21 mouse cellular contexts compared by ENCODE assay signal in genomic region chr2:30998443-30999260, GRCm38 (mm10). TPM values are rescaled to one million over a fixed set of nuclear protein-coding genes. Genes with fewer than 3 reads are reported as not detected.
DNase-seq lines count a peak whose midpoint lies in the region; ATAC-seq and TF ChIP-seq lines count a peak whose summit lies in the region.
"Had no signal": no experiment of that assay in that cellular context is flagged by ENCODE, and none has a peak within 500 bp of the region (broad histone marks: within the 10 kb centered on the region; RNA-seq: fewer than 3 reads in every experiment).

No protein-coding gene starts in this region.

- no peak for TF ChIP-seq EP300 in heart, postnatal 0 days (IDR thresholded peaks at IDR 0.05; ENCODE audit: low read depth)

- H3K4me1 ChIP-seq in embryonic facial prominence, embryonic 11.5 days (ENCODE audit: control insufficient read depth, insufficient read depth, low read length), result no peaks in the 10 kb centered on the region
- no peaks in the 10 kb centered on the region for H3K4me1 ChIP-seq in embryonic facial prominence, embryonic 10.5 days
- H3K4me1 ChIP-seq in heart, postnatal 0 days (ENCODE audit: control insufficient read depth, insufficient read depth), result peaks cover 3% of the 10 kb centered on the region
- H3K4me1 ChIP-seq in hindbrain, embryonic 14.5 days (replicated peaks; ENCODE audit: control insufficient read depth, insufficient read depth, low read length), result no peaks in the 10 kb centered on the region
- peaks cover 14% of the 10 kb centered on the region for H3K4me1 ChIP-seq in neural tube, embryonic 13.5 days (replicated peaks)
- H3K4me1 ChIP-seq: limb, embryonic 13.5 days; liver, embryonic 12.5 days had no signal

- no peak overlapping the region for H3K9ac ChIP-seq in embryonic facial prominence, embryonic 11.5 days (replicated peaks; ENCODE audit: low read length)
- no peak overlapping the region for H3K9ac ChIP-seq in heart, postnatal 0 days (replicated peaks; ENCODE audit: low read depth, low read length)
- H3K9ac ChIP-seq in hindbrain, embryonic 14.5 days, result no peak overlapping the region
- H3K9ac ChIP-seq in neural tube, embryonic 13.5 days, result 0 out of 2 replicates have a peak overlapping the region, but pooled peaks have one; percentile 9
- H3K9ac ChIP-seq: limb, embryonic 13.5 days; liver, embryonic 12.5 days had no signal

- no peak overlapping the region for H3K4me2 ChIP-seq in embryonic facial prominence, embryonic 11.5 days (ENCODE audit: low read depth, low read length)
- 0 out of 2 replicates have a peak overlapping the region, but pooled peaks have one; percentile 5 for H3K4me2 ChIP-seq in heart, postnatal 0 days (ENCODE audit: low read depth, low read length)
- no peak overlapping the region for H3K4me2 ChIP-seq in hindbrain, embryonic 14.5 days (replicated peaks)
- no peak overlapping the region for H3K4me2 ChIP-seq in neural tube, embryonic 13.5 days
- H3K4me2 ChIP-seq: heart, embryonic 11.5 days; limb, embryonic 13.5 days; liver, embryonic 12.5 days had no signal

- 70% methylated on average over 8 of the region's 8 CpGs for WGBS in embryonic facial prominence, embryonic 11.5 days
- 65% methylated on average over 8 of the region's 8 CpGs for WGBS in embryonic facial prominence, embryonic 10.5 days
- WGBS in heart, postnatal 0 days, result 74% methylated on average over 8 of the region's 8 CpGs
- 67% methylated on average over 8 of the region's 8 CpGs for WGBS in hindbrain, embryonic 14.5 days
- WGBS in neural tube, embryonic 13.5 days, result 37% methylated on average over 8 of the region's 8 CpGs

- no peaks in the 10 kb centered on the region for H3K36me3 ChIP-seq in embryonic facial prominence, embryonic 11.5 days (replicated peaks; ENCODE audit: control insufficient read depth, insufficient read depth, low read depth, low read length)
- peaks cover 25% of the 10 kb centered on the region for H3K36me3 ChIP-seq in embryonic facial prominence, embryonic 10.5 days (replicated peaks)
- H3K36me3 ChIP-seq in heart, postnatal 0 days (replicated peaks; ENCODE audit: control insufficient read depth, insufficient read depth, low read length), result peaks cover 40% of the 10 kb centered on the region
- peaks cover 44% of the 10 kb centered on the region for H3K36me3 ChIP-seq in hindbrain, embryonic 14.5 days (replicated peaks; ENCODE audit: control insufficient read depth, insufficient read depth)
- H3K36me3 ChIP-seq in neural tube, embryonic 13.5 days, result peaks cover 34% of the 10 kb centered on the region

- no peaks in the 10 kb centered on the region for H3K9me3 ChIP-seq in embryonic facial prominence, embryonic 11.5 days (replicated peaks; ENCODE audit: control insufficient read depth, low read length)
- no peaks in the 10 kb centered on the region for H3K9me3 ChIP-seq in embryonic facial prominence, embryonic 10.5 days
- H3K9me3 ChIP-seq in heart, postnatal 0 days (replicated peaks; ENCODE audit: control insufficient read depth, low read length), result no peaks in the 10 kb centered on the region
- no peaks in the 10 kb centered on the region for H3K9me3 ChIP-seq in hindbrain, embryonic 14.5 days (ENCODE audit: control insufficient read depth, low read length)
- H3K9me3 ChIP-seq in neural tube, embryonic 13.5 days, result no peaks in the 10 kb centered on the region
- H3K9me3 ChIP-seq: limb, embryonic 13.5 days; liver, embryonic 12.5 days; midbrain, embryonic 10.5 days had no signal

- ATAC-seq in embryonic facial prominence, embryonic 11.5 days (replicated peaks; ENCODE audit: insufficient number of reproducible peaks, low FRiP score, low TSS enrichment, low read depth), result peak; percentile 62; the same call in 1 of the 2 replicates
- ATAC-seq in heart, postnatal 0 days (ENCODE audit: insufficient read depth, low read depth), result no peak
- ATAC-seq in hindbrain, embryonic 14.5 days (ENCODE audit: low FRiP score), result 0 out of 2 replicates have a peak, but pooled peaks have one; percentile 24
- peak; percentile 87 for ATAC-seq in neural tube, embryonic 13.5 days (ENCODE audit: low read depth)
- ATAC-seq: intestine, postnatal 0 days; liver, embryonic 12.5 days; midbrain, embryonic 16.5 days had no signal

- no peak overlapping the region for H3K27ac ChIP-seq in embryonic facial prominence, embryonic 11.5 days (replicated peaks; ENCODE audit: low read depth, low read length)
- H3K27ac ChIP-seq in embryonic facial prominence, embryonic 10.5 days (replicated peaks), result no peak overlapping the region
- no peak overlapping the region for H3K27ac ChIP-seq in heart, postnatal 0 days (ENCODE audit: low read depth)
- peak overlapping the region; percentile 69; the same call in 1 of the 2 replicates for H3K27ac ChIP-seq in hindbrain, embryonic 14.5 days
- H3K27ac ChIP-seq in neural tube, embryonic 13.5 days (replicated peaks), result peak overlapping the region; percentile 88
- H3K27ac ChIP-seq in gastrocnemius, adult 2 months, result no peak overlapping the region
- H3K27ac ChIP-seq: layer of hippocampus, adult 2 months; limb, embryonic 13.5 days; liver, embryonic 12.5 days; midbrain, embryonic 10.5 days had no signal

- no peak for DNase-seq in embryonic facial prominence, embryonic 11.5 days (ENCODE audit: low spot score)
- no peak for DNase-seq in embryonic facial prominence, embryonic 10.5 days (ENCODE audit: low spot score)
- DNase-seq in heart, postnatal 0 days (ENCODE audit: low spot score), result no peak
- no peak for DNase-seq in heart, adult 8-10 months (ENCODE audit: low spot score)
- no peak for DNase-seq in hindbrain, embryonic 14.5 days (ENCODE audit: low spot score)
- no peak for DNase-seq in layer of hippocampus, adult 9-10 months (ENCODE audit: low spot score)
- no peak for DNase-seq in gastrocnemius, adult 2 months
- DNase-seq: adrenal gland, postnatal 14 days; cerebellum, adult 8-10 months; kidney, postnatal 25 days; lung, adult 18-20 months; lung, postnatal 10 days; right cerebral cortex, postnatal 4 days had no signal

- H3K4me3 ChIP-seq in embryonic facial prominence, embryonic 11.5 days (ENCODE audit: low read depth, low read length), result no peak overlapping the region
- no peak overlapping the region for H3K4me3 ChIP-seq in embryonic facial prominence, embryonic 10.5 days
- no peak overlapping the region for H3K4me3 ChIP-seq in heart, postnatal 0 days (ENCODE audit: low read depth, low read length)
- H3K4me3 ChIP-seq in hindbrain, embryonic 14.5 days (replicated peaks; ENCODE audit: low read length), result no peak overlapping the region
- no peak overlapping the region for H3K4me3 ChIP-seq in neural tube, embryonic 13.5 days
- no peak overlapping the region for H3K4me3 ChIP-seq in gastrocnemius, adult 2 months
- H3K4me3 ChIP-seq: layer of hippocampus, adult 2 months; limb, embryonic 13.5 days; liver, embryonic 12.5 days; midbrain, embryonic 10.5 days had no signal

- TF ChIP-seq CTCF in heart, postnatal 0 days (IDR thresholded peaks at IDR 0.05; ENCODE audit: low read depth), result no peak
- no peak for TF ChIP-seq CTCF in gastrocnemius, adult 2 months (IDR thresholded peaks at IDR 0.05)

- H3K27me3 ChIP-seq in embryonic facial prominence, embryonic 11.5 days (ENCODE audit: control insufficient read depth, insufficient read depth, low read length), result no peaks in the 10 kb centered on the region
- H3K27me3 ChIP-seq in embryonic facial prominence, embryonic 10.5 days (replicated peaks; ENCODE audit: low read depth, poor library complexity, severe bottlenecking), result no peaks in the 10 kb centered on the region
- H3K27me3 ChIP-seq in heart, postnatal 0 days (ENCODE audit: control insufficient read depth, insufficient read depth, low read length), result no peaks in the 10 kb centered on the region
- no peaks in the 10 kb centered on the region for H3K27me3 ChIP-seq in hindbrain, embryonic 14.5 days (ENCODE audit: control insufficient read depth, insufficient read depth, low read length)
- no peaks in the 10 kb centered on the region for H3K27me3 ChIP-seq in neural tube, embryonic 13.5 days
- H3K27me3 ChIP-seq: limb, embryonic 13.5 days; liver, embryonic 12.5 days had no signal

- intact Hi-C loops in gastrocnemius, adult 2 months (cut with DNase I), result no loop called here

RNA-seq across cellular contexts. Expression of gene Usp20, which starts 16.6 kb away (rescaled TPM):
- polyA plus RNA-seq in embryonic facial prominence, embryonic 11.5 days (2014; fragmentation: Nextera tagmentation; extraction: Ambion mirVana), result 9.3 and 10.4 TPM in 2 replicates
- polyA plus RNA-seq in embryonic facial prominence, embryonic 10.5 days (2016; fragmentation: Nextera tagmentation; extraction: Ambion mirVana), result 16.6 and 17.0 TPM in 2 replicates
- total RNA-seq in heart, postnatal 0 days (2014; rRNA removed; ENCODE audit: low replicate concordance), result 78.4 and 81.7 TPM in 2 replicates
- 27.6 and 31.2 TPM in 2 replicates for polyA plus RNA-seq in heart, postnatal 0 days (2015; fragmentation: Nextera tagmentation; extraction: Ambion mirVana)
- 10 to 100 TPM; 53.8 to 62.3 (median 59.7) TPM for total RNA-seq in heart, adult 8-10 months (2022)
- polyA plus RNA-seq in hindbrain, embryonic 14.5 days (2014; fragmentation: Nextera tagmentation; extraction: Ambion mirVana), result 33.4 and 34.2 TPM in 2 replicates
- 48.9 and 49.6 TPM in 2 replicates for polyA plus RNA-seq in neural tube, embryonic 13.5 days (2015; fragmentation: Nextera tagmentation; extraction: Ambion mirVana)
- total RNA-seq in gastrocnemius, adult 2 months (2021), result 10 to 100 TPM in 1 of 2 experiments, 1 to 10 TPM in 1; 8.7 to 10.6 TPM

RNA-seq across cellular contexts. Expression of gene BC005624, which starts 16.7 kb away (rescaled TPM):
- 54.0 and 58.8 TPM in 2 replicates for polyA plus RNA-seq in embryonic facial prominence, embryonic 11.5 days (2014; fragmentation: Nextera tagmentation; extraction: Ambion mirVana)
- 54.3 and 57.4 TPM in 2 replicates for polyA plus RNA-seq in embryonic facial prominence, embryonic 10.5 days (2016; fragmentation: Nextera tagmentation; extraction: Ambion mirVana)
- total RNA-seq in heart, postnatal 0 days (2014; rRNA removed; ENCODE audit: low replicate concordance), result 7.6 and 13.8 TPM in 2 replicates
- polyA plus RNA-seq in heart, postnatal 0 days (2015; fragmentation: Nextera tagmentation; extraction: Ambion mirVana), result 21.1 and 23.7 TPM in 2 replicates
- total RNA-seq in heart, adult 8-10 months (2022), result 10 to 100 TPM; 20.1 to 28.3 (median 24.1) TPM
- 72.5 and 73.7 TPM in 2 replicates for polyA plus RNA-seq in hindbrain, embryonic 14.5 days (2014; fragmentation: Nextera tagmentation; extraction: Ambion mirVana)
- polyA plus RNA-seq in neural tube, embryonic 13.5 days (2015; fragmentation: Nextera tagmentation; extraction: Ambion mirVana), result 92.3 and 95.2 TPM in 2 replicates
- 10 to 100 TPM; 25.9 to 26.6 TPM for total RNA-seq in gastrocnemius, adult 2 months (2021)

RNA-seq across cellular contexts. Expression of gene Tor1a, which starts 30.9 kb away (rescaled TPM):
- 84.8 and 86.6 TPM in 2 replicates for polyA plus RNA-seq in embryonic facial prominence, embryonic 11.5 days (2014; fragmentation: Nextera tagmentation; extraction: Ambion mirVana)
- polyA plus RNA-seq in embryonic facial prominence, embryonic 10.5 days (2016; fragmentation: Nextera tagmentation; extraction: Ambion mirVana), result 81.6 and 85.6 TPM in 2 replicates
- total RNA-seq in heart, postnatal 0 days (2014; rRNA removed; ENCODE audit: low replicate concordance), result 27.1 and 43.9 TPM in 2 replicates
- 32.7 and 35.0 TPM in 2 replicates for polyA plus RNA-seq in heart, postnatal 0 days (2015; fragmentation: Nextera tagmentation; extraction: Ambion mirVana)
- total RNA-seq in heart, adult 8-10 months (2022), result 10 to 100 TPM in 2 of 4 experiments, 1 to 10 TPM in 2; 8.3 to 14.3 (median 9.9) TPM
- polyA plus RNA-seq in hindbrain, embryonic 14.5 days (2014; fragmentation: Nextera tagmentation; extraction: Ambion mirVana), result 81.2 and 82.0 TPM in 2 replicates
- polyA plus RNA-seq in neural tube, embryonic 13.5 days (2015; fragmentation: Nextera tagmentation; extraction: Ambion mirVana), result 92.3 and 105 TPM in 2 replicates
- 1 to 10 TPM; 6.9 to 8.5 TPM for total RNA-seq in gastrocnemius, adult 2 months (2021)

RNA-seq across cellular contexts. Expression of gene Tor1b, which starts 45.9 kb away (rescaled TPM):
- polyA plus RNA-seq in embryonic facial prominence, embryonic 11.5 days (2014; fragmentation: Nextera tagmentation; extraction: Ambion mirVana), result 26.0 and 28.4 TPM in 2 replicates
- polyA plus RNA-seq in embryonic facial prominence, embryonic 10.5 days (2016; fragmentation: Nextera tagmentation; extraction: Ambion mirVana), result 24.7 and 25.0 TPM in 2 replicates
- 39.8 and 45.4 TPM in 2 replicates for total RNA-seq in heart, postnatal 0 days (2014; rRNA removed; ENCODE audit: low replicate concordance)
- polyA plus RNA-seq in heart, postnatal 0 days (2015; fragmentation: Nextera tagmentation; extraction: Ambion mirVana), result 19.0 and 20.4 TPM in 2 replicates
- total RNA-seq in heart, adult 8-10 months (2022), result 10 to 100 TPM; 27.8 to 28.4 (median 28.2) TPM
- 19.4 and 20.6 TPM in 2 replicates for polyA plus RNA-seq in hindbrain, embryonic 14.5 days (2014; fragmentation: Nextera tagmentation; extraction: Ambion mirVana)
- 14.9 and 16.3 TPM in 2 replicates for polyA plus RNA-seq in neural tube, embryonic 13.5 days (2015; fragmentation: Nextera tagmentation; extraction: Ambion mirVana)
- 10 to 100 TPM; 23.4 to 24.0 TPM for total RNA-seq in gastrocnemius, adult 2 months (2021)

Comparison
In these comparisons a context has a peak if more than half of its experiments do, and no peak if none do; other contexts are left out.
1. H3K27ac ChIP-seq: peak in hindbrain, embryonic 14.5 days (single experiment) and neural tube, embryonic 13.5 days (single experiment); none in embryonic facial prominence, embryonic 11.5 days (single experiment), embryonic facial prominence, embryonic 10.5 days (single experiment), heart, postnatal 0 days (single experiment) and gastrocnemius, adult 2 months (single experiment).